Mouse (Mus musculus): ENCODE data around the gene Atxn7l3b. TPM values are rescaled to one million over a fixed set of nuclear protein-coding genes. Genes with fewer than 3 reads are reported as not detected.
A peak's percentile ranks its signal among the peaks of the same experiment; 100 is the strongest.
"Not testable (repeated sequence)": the region's sequence is repeated elsewhere in the genome, so short reads cannot be mapped to it uniquely, and the experiment has no call there.

Atxn7l3b gene
- total RNA-seq (2018; cell fraction: chromatin; rRNA removed) = 10 to 100 TPM; 11.8 to 44.2 (median 25.3) TPM
- 10 to 100 TPM; 40.7 to 66.7 (median 54.5) TPM for total RNA-seq (2018; cell fraction: cytosol; rRNA removed)
- 10 to 100 TPM; 29.5 to 79.4 (median 48.2) TPM for total RNA-seq (2018; cell fraction: nucleus; rRNA removed)
- polyA plus RNA-seq (2018) = 29.2 to 45.9 TPM (median 44.8 TPM) in 3 replicates

- peak within 1 kb of the TSS; percentile 86 for H3K4me3 ChIP-seq (ENCODE audit: inconsistent target)
- H3K79me2 ChIP-seq (ENCODE audit: inconsistent target) = peaks cover 37% of the 10 kb centered on the region
- H3K27ac ChIP-seq = peak within 1 kb of the TSS; percentile 47
- under 1% methylated on average over 68 of the region's 70 CpGs for WGBS (ENCODE audit: missing documents)
- H3K36me3 ChIP-seq (ENCODE audit: inconsistent target) = 0 out of 2 replicates have a peak, but pooled peaks cover 6% of the 10 kb centered on the region
These were observed at the start of gene Atxn7l3b for GRCm38 (mm10) chr10:112928452-112929221. Gene Atxn7l3b, minus strand, starts transcription at chr10:112929001.

- Histone ChIP-seq H3K79me2 (ENCODE audit: inconsistent target) (no peaks in the 10 kb centered on the region), H3K36me3 (ENCODE audit: inconsistent target) (no peaks in the 10 kb centered on the region), H3K27ac (no peak overlapping the region), H3K4me3 (ENCODE audit: inconsistent target) (no peak overlapping the region)
- 84% methylated on average over 4 of the region's 4 CpGs for WGBS (ENCODE audit: missing documents)
These were observed 48.8 kb upstream of the Atxn7l3b start for GRCm38 (mm10) chr10:112977586-112977985.

- Histone ChIP-seq H3K79me2 (ENCODE audit: inconsistent target) (no peaks in the 10 kb centered on the region), H3K27ac (no peak overlapping the region), H3K36me3 (ENCODE audit: inconsistent target) (no peaks in the 10 kb centered on the region), H3K4me3 (ENCODE audit: inconsistent target) (no peak overlapping the region)
- WGBS (ENCODE audit: missing documents) = 75% methylated on average over 5 of the region's 5 CpGs
These were observed 44.7 kb upstream of the Atxn7l3b start for GRCm38 (mm10) chr10:112973286-112974026.

- Histone ChIP-seq H3K4me3 (ENCODE audit: inconsistent target) (no peak overlapping the region), H3K79me2 (ENCODE audit: inconsistent target) (no peaks in the 10 kb centered on the region), H3K27ac (no peak overlapping the region), H3K36me3 (ENCODE audit: inconsistent target) (no peaks in the 10 kb centered on the region)
- 91% methylated on average over 2 of the region's 2 CpGs for WGBS (ENCODE audit: missing documents)
These were observed 41.3 kb upstream of the Atxn7l3b start for GRCm38 (mm10) chr10:112970002-112970589.

GRCm38 (mm10) chr10:112967578-112967977 is 38.8 kb upstream of the Atxn7l3b start:
- H3K79me2 ChIP-seq (ENCODE audit: inconsistent target) = no peaks in the 10 kb centered on the region
- 80% methylated on average over 2 of the region's 2 CpGs for WGBS (ENCODE audit: missing documents)
- no peaks in the 10 kb centered on the region for H3K36me3 ChIP-seq (ENCODE audit: inconsistent target)
- no peak overlapping the region for H3K4me3 ChIP-seq (ENCODE audit: inconsistent target)
- H3K27ac ChIP-seq = no peak overlapping the region

GRCm38 (mm10) chr10:112962216-112962615 is 33.4 kb upstream of the Atxn7l3b start:
- 66% methylated on average over 4 of the region's 4 CpGs for WGBS (ENCODE audit: missing documents)

GRCm38 (mm10) chr10:112954140-112954539 is 25.3 kb upstream of the Atxn7l3b start:
- H3K79me2 ChIP-seq (ENCODE audit: inconsistent target) = no peaks in the 10 kb centered on the region
- H3K27ac ChIP-seq = no peak overlapping the region
- WGBS (ENCODE audit: missing documents) = 79% methylated on average over 2 of the region's 2 CpGs
- H3K4me3 ChIP-seq (ENCODE audit: inconsistent target) = no peak overlapping the region
- H3K36me3 ChIP-seq (ENCODE audit: inconsistent target) = no peaks in the 10 kb centered on the region

More at GRCm38 (mm10) chr10:112962216-112962615, 33.4 kb upstream of the Atxn7l3b start:
- not testable (repeated sequence) for H3K36me3 ChIP-seq (ENCODE audit: inconsistent target); H3K4me3 ChIP-seq (ENCODE audit: inconsistent target); H3K79me2 ChIP-seq (ENCODE audit: inconsistent target); H3K27ac ChIP-seq

GRCm38 (mm10) chr10:112948453-112948852 is 19.7 kb upstream of the Atxn7l3b start:
- H3K4me3 ChIP-seq (ENCODE audit: inconsistent target) = no peak overlapping the region
- no peaks in the 10 kb centered on the region for H3K79me2 ChIP-seq (ENCODE audit: inconsistent target)
- WGBS (ENCODE audit: missing documents) = 94% methylated on average over 3 of the region's 3 CpGs
- H3K36me3 ChIP-seq (ENCODE audit: inconsistent target) = no peaks in the 10 kb centered on the region
- H3K27ac ChIP-seq = no peak overlapping the region

- H3K27ac ChIP-seq = no peak overlapping the region
These were observed 418 bp upstream of the Atxn7l3b start for GRCm38 (mm10) chr10:112929222-112929615.

GRCm38 (mm10) chr10:112926961-112927360 is 1.8 kb downstream of the Atxn7l3b start:
- Histone ChIP-seq H3K27ac (no peak overlapping the region), H3K79me2 (ENCODE audit: inconsistent target) (peaks cover 37% of the 10 kb centered on the region), H3K4me3 (ENCODE audit: inconsistent target) (no peak overlapping the region), H3K36me3 (ENCODE audit: inconsistent target) (0 out of 2 replicates have a peak, but pooled peaks cover 6% of the 10 kb centered on the region)

More at GRCm38 (mm10) chr10:112929222-112929615, 418 bp upstream of the Atxn7l3b start:
- Histone ChIP-seq H3K4me3 (ENCODE audit: inconsistent target) (no peak overlapping the region; the same call in 1 of the 2 replicates), H3K36me3 (ENCODE audit: inconsistent target) (0 out of 2 replicates have a peak, but pooled peaks cover 6% of the 10 kb centered on the region), H3K79me2 (ENCODE audit: inconsistent target) (peaks cover 37% of the 10 kb centered on the region)
- WGBS (ENCODE audit: missing documents) = 47% methylated on average over 9 of the region's 9 CpGs

- H3K27ac ChIP-seq = no peak overlapping the region
- no peak overlapping the region for H3K4me3 ChIP-seq (ENCODE audit: inconsistent target)
- peaks cover 37% of the 10 kb centered on the region for H3K79me2 ChIP-seq (ENCODE audit: inconsistent target)
- 94% methylated on average over 2 of the region's 2 CpGs for WGBS (ENCODE audit: missing documents)
- 0 out of 2 replicates have a peak, but pooled peaks cover 6% of the 10 kb centered on the region for H3K36me3 ChIP-seq (ENCODE audit: inconsistent target)
These were observed 2.5 kb downstream of the Atxn7l3b start for GRCm38 (mm10) chr10:112926271-112926670.

GRCm38 (mm10) chr10:112916575-112917190 is 12.1 kb downstream of the Atxn7l3b start:
- Histone ChIP-seq H3K36me3 (ENCODE audit: inconsistent target) (no peaks in the 10 kb centered on the region), H3K79me2 (ENCODE audit: inconsistent target) (no peaks in the 10 kb centered on the region), H3K27ac (no peak overlapping the region), H3K4me3 (ENCODE audit: inconsistent target) (no peak overlapping the region)
- WGBS (ENCODE audit: missing documents) = 94% methylated on average over 5 of the region's 5 CpGs

- no peaks in the 10 kb centered on the region for H3K36me3 ChIP-seq (ENCODE audit: inconsistent target)
- no peak overlapping the region for H3K27ac ChIP-seq
- no peak overlapping the region for H3K4me3 ChIP-seq (ENCODE audit: inconsistent target)
- H3K79me2 ChIP-seq (ENCODE audit: inconsistent target) = no peaks in the 10 kb centered on the region
- 96% methylated on average over 7 of the region's 7 CpGs for WGBS (ENCODE audit: missing documents)
These were observed 28.6 kb downstream of the Atxn7l3b start for GRCm38 (mm10) chr10:112900243-112900642.

- no peak overlapping the region for H3K27ac ChIP-seq
- no peaks in the 10 kb centered on the region for H3K36me3 ChIP-seq (ENCODE audit: inconsistent target)
- H3K79me2 ChIP-seq (ENCODE audit: inconsistent target) = no peaks in the 10 kb centered on the region
- 84% methylated on average over 3 of the region's 3 CpGs for WGBS (ENCODE audit: missing documents)
- no peak overlapping the region for H3K4me3 ChIP-seq (ENCODE audit: inconsistent target)
These were observed 29.0 kb downstream of the Atxn7l3b start for GRCm38 (mm10) chr10:112899796-112900195.

Measured in macrophage (primary cell).